Mouse (Mus musculus) kidney, postnatal 14 days (tissue): ENCODE data around the gene Svbp.
A peak's percentile ranks its signal among the peaks of the same experiment; 100 is the strongest.

Experiments used
- DNase-seq: peaks from one replicate; pipeline ENCODE4 v3.0.0; 2022; ENCODE audit warnings: mixed read lengths

Gene Svbp

GRCm38 (mm10) chr4:119247462-119248235 is 52.5 kb downstream of the Svbp start:
- DNase-seq: peak; percentile 87

- peak; percentile 62 for DNase-seq
Observed at GRCm38 (mm10) chr4:119248407-119248965, 53.4 kb downstream of the Svbp start.
